Mouse (Mus musculus) myocyte (in vitro differentiated cells): ENCODE data around the gene Nmnat1.

ENCODE experiments used
- E2F4 ChIP-seq: IDR thresholded peaks from one replicate; pipeline ENCODE4 v1.6.1; 2011; ENCODE audit warnings: mild to moderate bottlenecking, control low read depth, moderate library complexity; ENCODE audit not compliant: insufficient read depth
- MYOD1 ChIP-seq, 3 experiments: IDR thresholded peaks; one replicate each; pipeline ENCODE4 v1.6.1; 2011; ENCODE audit warnings: control low read depth in 2 of 3, low read depth in 2 of 3, mild to moderate bottlenecking in 2 of 3, moderate library complexity in 1 of 3; ENCODE audit not compliant: insufficient read length in 2 of 3, control insufficient read depth in 1 of 3
- MYOG ChIP-seq, 3 experiments: IDR thresholded peaks; one replicate each; pipeline ENCODE4 v1.6.1; 2011; ENCODE audit warnings: control low read depth in 2 of 3, low read depth in 2 of 3, mild to moderate bottlenecking in 2 of 3; ENCODE audit not compliant: insufficient read length in 2 of 3, control insufficient read depth in 1 of 3, insufficient read depth in 1 of 3
- POLR2A ChIP-seq: IDR thresholded peaks from one replicate; pipeline ENCODE4 v1.6.1; 2011; ENCODE audit warnings: low read depth, mild to moderate bottlenecking, control low read depth, moderate library complexity; ENCODE audit not compliant: insufficient read length
- TCF12 ChIP-seq: IDR thresholded peaks from one replicate; pipeline ENCODE4 v1.6.1; 2011; ENCODE audit warnings: mild to moderate bottlenecking, control low read depth; ENCODE audit not compliant: poor library complexity, insufficient read depth, severe bottlenecking
- USF1 ChIP-seq: IDR thresholded peaks from one replicate; pipeline ENCODE4 v1.6.1; 2011; ENCODE audit warnings: low read depth, mild to moderate bottlenecking, control low read depth, moderate library complexity

DNA sequence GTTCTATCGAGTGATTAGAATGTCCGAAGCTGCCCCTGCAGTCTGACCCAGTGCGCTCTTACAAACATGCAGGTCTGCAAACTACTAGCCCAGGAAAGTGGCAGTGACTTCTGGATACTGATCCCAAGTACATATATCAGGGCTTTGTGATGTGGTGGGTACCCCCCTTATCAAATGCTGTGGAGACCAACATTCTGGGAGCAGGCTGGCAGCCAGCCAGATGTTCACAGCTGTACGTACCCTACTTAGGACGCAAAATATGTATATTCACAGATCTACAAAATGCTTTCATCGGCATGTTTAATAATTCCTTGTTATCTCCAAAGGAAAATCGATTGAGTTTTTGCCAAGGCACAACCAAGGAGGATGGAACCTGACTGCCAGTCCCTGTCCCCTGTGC is 27.1 kb upstream of the Nmnat1 start:
- TF ChIP-seq E2F4 (no peak), USF1 (no peak), TCF12 (no peak), POLR2A (no peak), MYOD1 (IDR thresholded peaks at IDR 0.05; ENCODE audit: control insufficient read depth in 1 of 3, insufficient read length in 2 of 3, low read depth in 2 of 3) (no peak), MYOG (IDR thresholded peaks at IDR 0.05; ENCODE audit: control insufficient read depth in 1 of 3, insufficient read depth in 1 of 3, insufficient read length in 2 of 3, low read depth in 2 of 3) (no peak)
